Mouse (Mus musculus) adrenal gland, adult 8-10 months (tissue): ENCODE data around the gene Tpte. TPM values are rescaled to one million over a fixed set of nuclear protein-coding genes. Genes with fewer than 3 reads are reported as not detected.
"Not testable (repeated sequence)": the region's sequence is repeated elsewhere in the genome, so short reads cannot be mapped to it uniquely, and the experiment has no call there.

Experiments
- DNase-seq: peaks from one replicate; pipeline ENCODE4 v3.0.0; 2022
- total RNA-seq, 4 experiments: library from RNA; stranded (reverse); gene quantifications; 2 replicates each; pipeline ENCODE4 v1.2.4; 2022

Tpte gene
- total RNA-seq: not detected

- no peak for DNase-seq
These were observed at the start of gene Tpte for GRCm38 (mm10) chr8:22282999-22283491. Gene Tpte, plus strand, starts transcription at chr8:22283441.

GRCm38 (mm10) chr8:22242986-22243385, 40.3 kb upstream of the Tpte start:
- DNase-seq: no peak

- DNase-seq: no peak
These were observed 37.6 kb upstream of the Tpte start for GRCm38 (mm10) chr8:22245663-22246062.

DNA sequence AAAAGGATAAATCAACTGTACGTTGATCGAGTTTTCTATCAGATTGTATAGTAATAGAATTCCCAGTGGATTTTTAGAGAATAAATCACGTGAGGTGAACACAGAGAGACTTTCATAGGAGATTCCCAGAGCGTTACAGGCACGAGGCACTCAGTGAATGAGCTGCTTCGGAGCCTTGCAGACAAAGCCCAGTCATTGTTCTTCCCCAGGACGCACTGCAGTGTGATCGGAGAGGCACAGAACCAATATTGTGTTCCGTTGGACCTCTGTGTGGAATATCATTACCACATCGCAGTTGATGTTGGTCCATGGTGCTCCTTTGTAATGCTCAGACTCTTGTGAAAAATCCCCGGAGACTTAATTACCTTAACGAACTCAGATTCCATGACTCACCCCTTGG, 35.3 kb upstream of the Tpte start:
- no peak for DNase-seq

- DNase-seq: no peak
These were observed 34.2 kb upstream of the Tpte start for GRCm38 (mm10) chr8:22249080-22249479.

DNA sequence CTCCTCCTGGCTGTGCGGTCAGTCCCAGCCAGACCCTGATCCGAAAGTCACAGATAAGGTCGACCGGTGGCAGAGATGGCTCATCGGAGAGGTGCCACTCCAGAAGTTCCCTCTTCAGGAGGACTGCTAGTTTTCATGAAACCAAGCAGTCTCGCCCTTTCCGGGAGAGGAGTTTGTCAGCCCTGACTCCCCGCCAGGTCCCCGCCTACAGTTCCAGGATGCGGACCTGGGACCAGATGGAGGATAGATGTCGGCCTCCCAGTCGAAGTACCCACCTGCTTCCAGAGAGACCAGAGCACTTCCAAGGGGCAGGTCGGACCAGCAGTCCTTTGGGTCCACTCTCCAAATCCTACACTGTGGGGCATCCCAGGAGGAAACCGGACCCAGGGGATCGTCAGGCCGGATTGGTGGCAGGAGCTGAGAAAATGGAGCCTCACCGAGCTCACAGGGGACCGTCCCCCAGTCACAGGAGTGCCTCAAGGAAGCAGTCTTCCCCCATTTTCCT, 24.2 kb upstream of the Tpte start:
- DNase-seq: no peak

DNA sequence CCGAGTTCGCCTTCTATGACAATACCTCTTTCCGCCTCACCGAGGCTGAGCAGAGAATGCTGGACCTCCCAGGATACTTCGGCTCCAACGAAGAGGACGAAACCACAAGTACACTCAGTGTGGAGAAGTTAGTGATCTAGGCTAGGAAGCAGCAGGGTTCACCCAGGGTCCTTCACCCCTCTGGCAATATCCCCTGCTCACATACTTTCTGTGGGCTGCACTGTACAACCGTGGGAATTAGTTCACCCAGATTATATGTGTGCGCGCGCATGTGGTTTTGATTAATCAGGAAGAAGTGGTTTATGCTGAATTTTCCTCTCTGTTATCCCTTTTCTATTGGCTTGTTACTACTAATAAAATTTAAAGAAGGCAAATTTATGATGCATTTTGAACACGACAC, 23.7 kb upstream of the Tpte start:
- no peak for DNase-seq

DNA sequence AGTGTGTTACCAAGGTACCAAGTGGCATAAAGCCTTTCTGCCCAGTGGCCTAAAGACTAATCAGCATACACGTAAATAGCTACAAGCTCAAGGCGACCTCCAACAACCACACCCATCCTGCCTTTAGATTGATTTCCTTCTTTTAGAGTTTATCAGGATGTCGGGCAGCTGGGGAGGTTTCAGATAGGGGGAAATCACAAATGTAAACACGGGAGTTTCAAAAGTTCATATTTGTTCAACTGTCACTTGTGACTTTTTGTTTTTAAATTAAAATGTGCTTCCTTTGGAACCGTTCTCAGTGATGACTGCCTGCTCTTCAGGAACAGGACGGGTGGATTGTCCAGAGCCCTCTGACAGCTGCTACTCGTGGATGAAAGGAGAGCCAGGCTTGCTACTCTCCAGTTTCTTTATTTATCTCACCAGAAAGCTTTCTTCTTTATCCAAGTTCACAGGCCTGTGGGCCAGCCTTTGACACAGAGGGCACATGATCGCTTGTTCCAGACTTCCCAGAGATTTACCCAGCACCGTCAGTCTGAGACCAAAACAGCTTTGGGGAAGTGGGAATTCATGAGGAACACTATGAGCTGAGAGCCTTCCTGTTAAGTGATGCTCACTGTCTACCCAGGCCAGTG, 23.0 kb upstream of the Tpte start:
- DNase-seq: no peak

GRCm38 (mm10) chr8:22262267-22262666, 21.0 kb upstream of the Tpte start:
- DNase-seq: peak; percentile 30

- DNase-seq: no peak
These were observed 18.9 kb upstream of the Tpte start for GRCm38 (mm10) chr8:22264292-22264691.

DNA sequence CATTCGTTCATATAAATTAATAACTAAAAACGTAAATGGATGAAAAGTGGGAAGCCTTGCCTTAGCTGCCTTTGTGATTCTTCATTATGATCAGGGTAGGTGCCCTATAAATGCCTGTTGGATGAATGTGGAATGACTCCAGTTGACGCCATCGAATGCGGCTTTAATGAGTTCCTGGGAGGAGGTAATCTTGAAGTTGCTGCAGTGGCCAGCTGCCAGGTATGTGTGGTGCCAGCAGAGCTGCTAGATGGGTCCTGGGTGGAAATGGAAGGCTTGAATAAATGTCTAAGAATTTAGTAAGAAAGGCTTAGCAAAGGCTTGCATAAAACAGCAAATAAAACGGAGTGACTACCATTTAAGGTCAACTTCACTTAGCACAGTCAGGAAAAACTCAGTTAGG, 18.5 kb upstream of the Tpte start:
- DNase-seq: no peak

DNA sequence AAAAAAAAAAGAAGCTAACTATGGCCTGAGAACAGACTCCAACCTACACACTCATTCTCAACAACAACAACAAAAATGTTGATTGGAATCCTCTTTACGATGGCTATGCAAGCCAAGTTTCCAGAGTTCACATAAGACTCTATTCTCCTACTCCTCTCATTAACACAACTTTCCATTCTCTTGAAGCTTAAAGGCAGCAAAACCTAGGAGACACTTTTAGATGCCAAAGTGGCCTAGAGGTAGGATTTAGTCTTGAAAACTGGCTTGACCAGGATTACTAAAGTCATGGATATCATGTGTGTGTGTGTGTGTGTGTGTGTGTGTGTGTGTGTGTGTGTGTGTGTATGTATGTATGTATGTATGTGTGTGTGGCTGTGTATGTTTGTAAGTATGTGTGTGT, 18.0 kb upstream of the Tpte start:
- DNase-seq: no peak

DNA sequence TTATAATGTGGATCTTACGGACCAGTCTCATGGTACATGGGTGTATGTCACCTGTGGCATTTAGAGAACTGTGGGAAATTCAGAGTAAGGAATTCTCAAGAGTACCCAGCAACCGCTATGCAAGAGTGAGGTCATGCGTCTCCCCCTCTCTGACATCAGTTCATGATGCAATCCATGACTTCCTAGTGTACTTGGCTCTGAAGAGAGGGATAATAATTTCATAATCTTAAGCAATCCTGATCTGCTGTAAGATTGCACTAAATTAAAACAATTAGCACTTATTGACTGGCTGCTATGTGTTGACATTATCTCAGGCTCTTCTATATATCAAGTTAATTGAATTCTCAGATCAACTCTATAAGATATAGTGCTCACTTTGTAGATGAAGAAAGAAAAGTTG, 16.4 kb upstream of the Tpte start:
- DNase-seq: no peak

DNA sequence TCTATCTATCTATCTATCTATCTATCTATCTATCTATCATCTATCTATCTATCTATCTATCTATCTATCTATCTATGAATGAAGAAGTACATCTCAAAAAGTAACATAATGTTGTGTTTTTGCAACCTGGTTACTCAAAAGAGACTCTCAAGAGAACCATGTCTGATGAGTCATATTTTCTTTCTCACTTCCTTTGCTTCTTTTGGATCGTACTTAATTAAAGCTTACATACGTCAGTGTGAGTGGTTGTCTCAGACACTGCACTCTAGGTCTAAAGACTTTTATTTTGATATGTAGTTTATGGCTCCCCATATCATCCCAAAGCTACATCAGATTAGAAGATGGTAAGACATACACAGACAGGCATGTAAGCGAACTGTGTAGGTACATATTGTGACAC, 10.1 kb upstream of the Tpte start:
- DNase-seq: no peak

DNA sequence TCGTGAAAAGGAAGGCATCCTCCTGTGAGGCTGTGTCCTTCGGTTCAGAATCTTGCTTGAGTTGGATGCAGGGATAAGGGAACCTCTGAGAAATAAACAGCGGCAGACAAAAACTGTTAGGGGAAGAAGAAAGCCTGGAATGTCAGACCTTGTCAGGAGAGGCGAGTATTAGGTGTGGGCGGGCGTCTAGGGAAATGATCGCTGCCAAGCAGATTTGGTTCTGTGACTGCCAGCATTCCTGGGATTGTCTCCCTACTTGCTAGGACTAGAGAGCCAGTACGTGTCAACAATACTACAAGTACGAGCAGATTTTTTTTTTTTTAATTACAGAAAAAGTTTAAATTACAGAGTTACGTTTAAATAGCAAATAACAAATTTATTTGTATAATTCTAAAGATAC, 8.6 kb upstream of the Tpte start:
- no peak for DNase-seq

GRCm38 (mm10) chr8:22302326-22302725, 19.1 kb downstream of the Tpte start:
- no peak for DNase-seq

- no peak for DNase-seq
These were observed 19.7 kb downstream of the Tpte start for GRCm38 (mm10) chr8:22302896-22303306.

GRCm38 (mm10) chr8:22304045-22304444, 20.8 kb downstream of the Tpte start:
- DNase-seq: not testable (repeated sequence)

- DNase-seq: no peak
These were observed 23.8 kb downstream of the Tpte start for GRCm38 (mm10) chr8:22306999-22307398.

DNA sequence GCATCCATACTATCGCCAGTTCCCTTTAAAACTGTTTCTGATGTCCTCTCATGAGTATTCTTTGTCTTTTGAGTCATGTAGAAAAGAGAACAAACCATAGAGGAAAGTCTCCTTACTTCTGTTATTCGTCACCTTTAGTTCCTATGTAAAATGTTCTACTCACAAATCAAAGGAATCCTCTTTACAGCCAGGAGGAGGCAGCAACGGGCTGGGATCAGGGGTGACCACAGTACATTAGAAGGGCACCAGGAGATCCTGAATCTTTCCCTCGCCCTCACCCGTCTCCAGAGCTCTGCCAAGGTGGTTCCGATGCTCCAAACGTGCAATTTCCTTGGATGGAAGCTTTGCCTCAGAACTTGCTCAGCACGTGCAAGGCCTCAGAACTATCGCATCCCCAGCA, 28.2 kb downstream of the Tpte start:
- no peak for DNase-seq

DNA sequence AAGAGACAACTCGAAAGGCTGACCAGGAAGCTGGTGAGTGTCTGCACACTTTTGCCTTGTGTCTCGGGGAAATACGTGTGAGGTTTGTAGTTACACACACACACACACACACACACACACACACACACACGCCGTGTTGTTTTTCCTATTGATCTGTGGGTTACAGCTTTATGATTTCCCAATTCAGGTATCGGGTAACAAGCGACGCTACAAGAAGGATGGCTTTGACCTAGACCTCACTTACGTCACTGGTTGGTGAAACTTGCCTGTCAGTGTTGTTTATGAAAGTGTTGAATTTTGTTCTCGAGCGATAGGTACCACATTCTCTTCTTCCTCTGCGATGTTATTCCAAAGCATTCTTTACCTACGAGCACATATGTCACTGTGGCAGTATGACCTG, 52.2 kb downstream of the Tpte start:
- DNase-seq: no peak

DNA sequence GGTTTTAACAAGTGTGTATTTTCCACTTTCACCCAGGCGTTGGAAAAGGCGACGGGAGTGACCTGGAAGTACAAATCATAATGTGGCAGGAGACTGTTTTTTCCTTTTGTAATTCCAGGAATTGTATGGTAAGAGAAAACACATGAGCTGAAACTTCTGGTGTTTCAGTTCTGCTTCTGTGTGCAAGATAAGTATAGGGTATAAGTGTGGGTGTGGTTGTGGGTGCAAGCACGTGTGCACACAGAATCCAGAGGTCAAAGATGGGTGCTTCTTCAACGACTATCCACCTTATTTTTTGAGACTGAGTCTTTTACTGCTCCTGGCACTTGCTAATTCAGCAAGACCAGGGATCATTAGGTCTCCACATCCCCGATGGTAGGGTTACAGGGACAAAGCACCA, 76.1 kb downstream of the Tpte start:
- no peak for DNase-seq

- DNase-seq: no peak
These were observed 76.6 kb downstream of the Tpte start for GRCm38 (mm10) chr8:22359882-22360281.

GRCm38 (mm10) chr8:22376311-22376710, 93.1 kb downstream of the Tpte start:
- no peak for DNase-seq

- peak; percentile 20 for DNase-seq
These were observed 93.7 kb downstream of the Tpte start for GRCm38 (mm10) chr8:22376903-22377302.
